Mouse (Mus musculus): Measurements from ENCODE around the gene Rarres2.
A peak's percentile ranks its signal among the peaks of the same experiment; 100 is the strongest.

- TF ChIP-seq CTCF (conservative IDR thresholded peaks at IDR 0.05; ENCODE audit: insufficient read depth, insufficient read length, low read depth, low read length) (peak; percentile 70), POLR2A (IDR thresholded peaks at IDR 0.05; ENCODE audit: low read depth, low read length) (no peak)
Observed at GRCm38 (mm10) chr6:48538841-48539737, 33.5 kb downstream of the Rarres2 start.
